Mouse (Mus musculus): Measurements from ENCODE around the gene Catsperd. TPM values are rescaled to one million over a fixed set of nuclear protein-coding genes. Genes with fewer than 3 reads are reported as not detected.
A peak's percentile ranks its signal among the peaks of the same experiment; 100 is the strongest.
"Not testable (repeated sequence)": the region's sequence is repeated elsewhere in the genome, so short reads cannot be mapped to it uniquely, and the experiment has no call there.

Catsperd gene
- polyA plus RNA-seq, 1 experiment from 2014 or later, result 0.51 TPM

DNA sequence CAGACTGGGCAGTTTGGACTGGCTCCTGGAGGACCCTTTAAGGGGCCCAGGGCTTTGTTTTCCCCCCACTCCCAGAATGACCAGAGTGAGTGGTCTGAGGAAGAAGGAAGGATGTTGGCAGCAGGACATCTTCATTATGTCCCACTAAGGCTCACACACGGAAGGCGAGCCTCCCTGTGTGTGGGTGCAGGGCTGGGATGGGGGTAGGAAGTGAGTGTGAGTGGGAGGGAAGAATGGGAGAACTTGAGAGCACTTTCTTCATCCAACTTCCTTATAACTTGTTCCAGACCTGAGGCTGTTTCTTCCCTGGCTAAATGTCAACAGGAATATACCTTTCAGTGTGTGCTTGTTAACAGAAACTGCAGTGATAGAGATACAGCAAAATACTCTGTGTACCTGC is 16.6 kb upstream of the Catsperd start:
- DNase-seq (ENCODE audit: low spot score), result no peak
- Histone ChIP-seq H3K9me3 (ENCODE audit: control insufficient read depth, low read length) (no peaks in the 10 kb centered on the region), H3K27ac (ENCODE audit: low read depth, low read length) (no peak overlapping the region), H3K9ac (ENCODE audit: low read length) (no peak overlapping the region), H3K4me1 (replicated peaks; ENCODE audit: control insufficient read depth, insufficient read depth, low read length) (peaks cover 20% of the 10 kb centered on the region), H3K27me3 (ENCODE audit: control insufficient read depth, insufficient read depth, low read length) (no peaks in the 10 kb centered on the region), H3K4me3 (ENCODE audit: low read depth, low read length) (no peak overlapping the region), H3K4me2 (ENCODE audit: low read depth, low read length, severe bottlenecking) (no peak overlapping the region), H3K36me3 (ENCODE audit: control insufficient read depth, insufficient read depth, low read length) (peaks cover 9% of the 10 kb centered on the region; the same call in 1 of the 2 replicates)
- ATAC-seq (replicated peaks; ENCODE audit: low FRiP score), result no peak
- 73% methylated on average over 2 of the region's 2 CpGs for WGBS

DNA sequence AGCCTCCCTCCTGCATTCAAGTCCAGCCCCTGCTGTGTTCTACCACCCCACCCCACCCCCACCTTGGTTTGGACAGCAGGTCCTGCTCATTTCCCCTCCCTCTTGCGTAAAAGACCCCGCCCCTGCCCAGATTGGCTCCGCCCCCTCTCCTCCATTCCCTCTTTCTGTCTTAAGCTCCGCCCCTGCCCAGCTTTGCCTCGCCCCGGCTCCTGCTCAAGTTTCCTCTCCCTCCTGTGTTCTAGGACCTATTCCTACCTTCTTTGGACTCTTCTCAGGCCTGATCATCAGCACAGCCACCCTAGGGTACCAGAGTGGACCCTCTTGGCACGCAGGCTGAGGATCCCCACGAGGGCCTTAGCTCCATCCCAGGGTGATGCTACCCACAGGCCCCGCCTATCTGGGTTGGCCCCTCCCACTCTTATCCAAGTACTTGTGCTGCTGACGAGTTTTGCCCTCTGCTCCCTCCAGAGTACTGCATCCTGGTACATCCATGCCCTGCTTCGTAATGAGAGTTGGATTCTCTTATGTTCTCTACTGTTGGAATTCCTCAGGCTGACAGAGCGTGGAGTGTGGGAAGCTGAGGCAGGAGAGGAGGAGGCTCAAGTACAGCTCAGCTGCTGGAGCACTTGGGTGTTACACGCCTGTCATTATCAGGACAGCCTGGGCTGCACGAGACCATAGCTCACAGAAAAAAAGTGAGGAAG is 15.9 kb upstream of the Catsperd start:
- no peak; the same call in 1 of the 2 replicates for ATAC-seq (replicated peaks; ENCODE audit: low FRiP score)
- WGBS, result 12% methylated on average over 14 of the region's 14 CpGs
- peak; percentile 77 for DNase-seq (ENCODE audit: low spot score)
- H3K36me3 ChIP-seq (ENCODE audit: control insufficient read depth, insufficient read depth, low read length), result peaks cover 8% of the 10 kb centered on the region; the same call in 1 of the 2 replicates
- H3K27ac ChIP-seq (ENCODE audit: low read depth, low read length), result no peak overlapping the region
- H3K4me2 ChIP-seq (ENCODE audit: low read depth, low read length, severe bottlenecking), result no peak overlapping the region
- no peak overlapping the region for H3K9ac ChIP-seq (ENCODE audit: low read length)
- no peaks in the 10 kb centered on the region for H3K9me3 ChIP-seq (ENCODE audit: control insufficient read depth, low read length)
- no peaks in the 10 kb centered on the region for H3K27me3 ChIP-seq (ENCODE audit: control insufficient read depth, insufficient read depth, low read length)
- H3K4me1 ChIP-seq (replicated peaks; ENCODE audit: control insufficient read depth, insufficient read depth, low read length), result peaks cover 20% of the 10 kb centered on the region
- no peak overlapping the region for H3K4me3 ChIP-seq (ENCODE audit: low read depth, low read length)

DNA sequence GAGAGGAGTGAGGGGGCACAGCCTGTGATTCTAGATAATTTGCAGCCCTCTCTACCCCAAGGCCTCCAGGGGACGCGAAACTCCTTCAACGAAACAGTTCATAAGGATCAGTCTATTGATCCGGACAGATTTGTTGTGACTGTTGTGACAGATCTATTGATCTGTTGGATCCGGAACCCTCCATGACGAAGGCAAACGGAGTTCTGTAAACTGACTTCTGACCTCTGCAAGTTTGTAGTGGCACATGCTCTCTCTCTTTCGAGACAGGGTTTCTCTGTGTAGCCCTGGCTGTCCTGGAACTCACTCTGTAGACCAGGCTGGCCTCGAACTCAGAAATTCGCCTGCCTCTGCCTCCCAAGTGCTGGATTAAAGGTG is 15.4 kb upstream of the Catsperd start:
- not testable (repeated sequence) for DNase-seq (ENCODE audit: low spot score); H3K36me3 ChIP-seq (ENCODE audit: control insufficient read depth, insufficient read depth, low read length); H3K27ac ChIP-seq (ENCODE audit: low read depth, low read length); H3K4me2 ChIP-seq (ENCODE audit: low read depth, low read length, severe bottlenecking); H3K4me3 ChIP-seq (ENCODE audit: low read depth, low read length); H3K9ac ChIP-seq (ENCODE audit: low read length); H3K9me3 ChIP-seq (ENCODE audit: control insufficient read depth, low read length); ATAC-seq (replicated peaks; ENCODE audit: low FRiP score); H3K27me3 ChIP-seq (ENCODE audit: control insufficient read depth, insufficient read depth, low read length)
- 73% methylated on average over 10 of the region's 10 CpGs for WGBS
- peaks cover 20% of the 10 kb centered on the region for H3K4me1 ChIP-seq (replicated peaks; ENCODE audit: control insufficient read depth, insufficient read depth, low read length)

DNA sequence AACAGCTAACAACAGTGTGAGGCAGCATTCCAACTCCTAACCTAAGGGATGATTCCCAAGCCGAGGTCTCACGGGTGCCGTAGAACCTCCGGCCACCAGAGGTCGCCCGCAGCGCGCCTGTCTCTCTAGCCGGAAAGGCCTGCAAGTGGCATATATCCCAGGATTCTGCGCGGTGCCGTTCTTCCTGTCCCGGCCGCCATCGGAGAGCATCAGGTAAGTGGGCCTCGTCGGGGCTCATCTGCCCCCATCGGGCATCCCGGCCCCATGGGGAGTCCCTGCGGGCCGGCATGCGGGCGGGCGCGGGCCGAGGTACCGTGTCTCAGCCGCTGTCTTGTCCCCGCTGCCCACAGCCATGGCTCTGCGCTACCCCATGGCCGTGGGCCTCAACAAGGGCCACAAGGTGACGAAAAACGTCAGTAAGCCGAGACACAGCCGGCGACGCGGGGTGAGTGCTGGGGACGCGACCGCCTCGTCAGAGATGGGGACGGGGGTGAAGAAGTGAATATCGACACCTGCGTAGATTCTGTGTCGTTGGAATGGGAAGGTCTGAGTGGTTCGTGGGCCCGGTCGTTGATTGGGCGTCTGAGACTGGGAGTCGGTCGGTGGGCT is 14.6 kb upstream of the Catsperd start, which contains the start of gene Rpl36:
Gene Rpl36 (plus strand): TSS at position 181 of the 609 bp plus-strand sequence.
- peak; percentile 98 for DNase-seq (ENCODE audit: low spot score)
- H3K4me3 ChIP-seq (ENCODE audit: low read depth, low read length), result peak within 1 kb of the TSS; percentile 75
- H3K4me2 ChIP-seq (ENCODE audit: low read depth, low read length, severe bottlenecking), result peak within 1 kb of the TSS; percentile 76
- ATAC-seq (replicated peaks; ENCODE audit: low FRiP score), result peak; percentile 60
- peaks cover 19% of the 10 kb centered on the region for H3K4me1 ChIP-seq (replicated peaks; ENCODE audit: control insufficient read depth, insufficient read depth, low read length)
- H3K27me3 ChIP-seq (ENCODE audit: control insufficient read depth, insufficient read depth, low read length), result no peaks in the 10 kb centered on the region
- peaks cover 13% of the 10 kb centered on the region; the same call in 1 of the 2 replicates for H3K36me3 ChIP-seq (ENCODE audit: control insufficient read depth, insufficient read depth, low read length)
- peak within 1 kb of the TSS; percentile 74 for H3K27ac ChIP-seq (ENCODE audit: low read depth, low read length)
- H3K9me3 ChIP-seq (ENCODE audit: control insufficient read depth, low read length), result no peaks in the 10 kb centered on the region
- H3K9ac ChIP-seq (ENCODE audit: low read length), result peak within 1 kb of the TSS; percentile 82
- WGBS, result under 1% methylated on average over 52 of the region's 52 CpGs

DNA sequence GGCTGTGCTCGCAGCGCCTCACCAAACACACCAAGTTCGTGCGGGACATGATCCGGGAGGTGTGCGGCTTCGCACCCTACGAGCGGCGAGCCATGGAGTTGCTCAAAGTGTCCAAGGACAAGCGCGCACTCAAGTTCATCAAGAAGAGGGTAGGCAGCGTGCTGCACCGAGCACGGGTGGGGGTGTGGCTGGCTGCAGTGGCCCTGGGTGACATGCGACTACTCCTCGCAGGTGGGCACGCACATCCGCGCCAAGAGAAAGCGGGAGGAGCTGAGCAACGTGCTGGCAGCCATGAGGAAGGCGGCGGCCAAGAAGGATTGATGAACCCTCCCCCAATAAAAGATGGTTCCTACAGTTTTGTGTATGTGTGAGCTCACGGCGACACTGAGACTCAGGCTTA is 14.1 kb upstream of the Catsperd start:
- peak overlapping the region; percentile 75 for H3K4me3 ChIP-seq (ENCODE audit: low read depth, low read length)
- not testable (repeated sequence) for DNase-seq (ENCODE audit: low spot score); H3K27ac ChIP-seq (ENCODE audit: low read depth, low read length); H3K27me3 ChIP-seq (ENCODE audit: control insufficient read depth, insufficient read depth, low read length); ATAC-seq (replicated peaks; ENCODE audit: low FRiP score); H3K9me3 ChIP-seq (ENCODE audit: control insufficient read depth, low read length)
- H3K9ac ChIP-seq (ENCODE audit: low read length), result peak overlapping the region; percentile 82
- H3K4me1 ChIP-seq (replicated peaks; ENCODE audit: control insufficient read depth, insufficient read depth, low read length), result peaks cover 15% of the 10 kb centered on the region
- H3K36me3 ChIP-seq (ENCODE audit: control insufficient read depth, insufficient read depth, low read length), result peaks cover 17% of the 10 kb centered on the region
- WGBS, result under 1% methylated on average over 26 of the region's 26 CpGs
- H3K4me2 ChIP-seq (ENCODE audit: low read depth, low read length, severe bottlenecking), result peak overlapping the region; percentile 76

DNA sequence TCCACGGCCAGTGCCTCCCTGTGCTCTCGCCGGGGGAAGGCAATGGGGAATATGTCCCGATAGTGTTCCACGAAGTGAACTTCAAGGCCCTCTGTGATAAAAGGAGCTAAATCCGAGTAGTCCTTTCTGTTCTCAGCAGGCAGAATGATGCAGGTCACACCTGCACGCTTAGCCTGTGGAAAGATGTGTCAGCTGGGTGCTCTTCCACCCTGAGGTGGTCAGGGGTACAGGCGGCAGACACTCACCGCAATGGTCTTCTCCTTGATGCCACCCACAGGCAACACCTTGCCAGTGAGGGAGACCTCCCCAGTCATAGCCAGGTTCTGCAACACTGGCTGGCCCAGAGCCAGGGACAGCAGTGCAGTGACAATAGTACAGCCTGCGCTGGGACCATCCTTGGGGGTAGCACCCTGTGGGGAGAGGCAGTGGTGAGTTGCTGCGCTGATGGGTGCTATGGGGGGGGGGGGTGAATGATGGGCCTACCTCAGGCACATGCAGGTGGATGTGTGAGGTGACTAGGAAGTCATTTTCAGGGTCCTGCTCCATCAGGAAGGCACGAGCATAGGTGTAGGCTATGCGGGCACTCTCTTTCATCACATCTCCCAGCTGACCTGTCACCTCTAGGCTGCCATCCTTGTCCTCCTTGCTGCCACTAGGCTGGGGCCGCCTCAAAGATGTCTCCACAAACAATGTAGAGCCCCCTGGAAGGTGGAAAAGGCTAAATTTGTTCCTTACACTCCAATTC is 13.4 kb upstream of the Catsperd start:
- no peak overlapping the region for H3K27ac ChIP-seq (ENCODE audit: low read depth, low read length)
- WGBS, result 39% methylated on average over 14 of the region's 14 CpGs
- ATAC-seq (replicated peaks; ENCODE audit: low FRiP score), result no peak
- no peaks in the 10 kb centered on the region for H3K9me3 ChIP-seq (ENCODE audit: control insufficient read depth, low read length)
- H3K9ac ChIP-seq (ENCODE audit: low read length), result peak overlapping the region; percentile 82
- H3K4me1 ChIP-seq (replicated peaks; ENCODE audit: control insufficient read depth, insufficient read depth, low read length), result peaks cover 15% of the 10 kb centered on the region
- no peak for DNase-seq (ENCODE audit: low spot score)
- H3K36me3 ChIP-seq (ENCODE audit: control insufficient read depth, insufficient read depth, low read length), result peaks cover 21% of the 10 kb centered on the region
- H3K27me3 ChIP-seq (ENCODE audit: control insufficient read depth, insufficient read depth, low read length), result no peaks in the 10 kb centered on the region
- H3K4me3 ChIP-seq (ENCODE audit: low read depth, low read length), result peak overlapping the region; percentile 75
- H3K4me2 ChIP-seq (ENCODE audit: low read depth, low read length, severe bottlenecking), result peak overlapping the region; percentile 76

DNA sequence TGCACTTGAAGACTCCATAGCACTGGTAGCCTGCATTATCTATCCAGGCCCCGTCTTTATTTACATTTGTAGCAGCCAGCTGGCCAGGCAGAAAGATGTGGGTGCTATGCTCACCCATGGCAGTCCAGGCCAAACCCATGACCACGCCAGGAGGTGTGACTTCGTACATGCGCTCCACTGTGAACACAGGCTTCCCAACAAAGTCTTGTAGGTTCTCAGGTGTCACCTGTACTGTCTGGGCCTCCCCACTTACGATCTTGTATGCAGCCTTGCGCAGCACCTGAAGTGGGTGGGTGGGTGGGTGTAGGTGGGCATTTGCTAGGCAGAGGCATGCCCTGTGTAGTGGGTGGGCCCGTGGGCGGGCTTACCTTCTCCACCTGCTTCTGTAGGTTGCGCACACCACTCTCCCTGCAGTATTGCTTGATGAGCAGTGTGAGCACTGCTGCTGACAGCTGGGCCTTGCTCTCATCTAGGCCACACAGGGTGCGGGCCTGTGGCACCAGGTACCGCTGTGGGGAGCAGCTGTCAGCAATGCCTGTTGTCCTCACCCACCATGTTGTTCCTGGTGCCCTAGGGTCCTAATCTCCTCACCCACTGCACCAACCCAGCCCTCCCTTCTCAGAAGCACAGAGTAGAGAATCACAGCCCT is 12.7 kb upstream of the Catsperd start:
- no peak for DNase-seq (ENCODE audit: low spot score)
- H3K27me3 ChIP-seq (ENCODE audit: control insufficient read depth, insufficient read depth, low read length), result no peaks in the 10 kb centered on the region
- 89% methylated on average over 11 of the region's 11 CpGs for WGBS
- no peak for ATAC-seq (replicated peaks; ENCODE audit: low FRiP score)
- peak overlapping the region; percentile 76 for H3K4me2 ChIP-seq (ENCODE audit: low read depth, low read length, severe bottlenecking)
- no peaks in the 10 kb centered on the region for H3K9me3 ChIP-seq (ENCODE audit: control insufficient read depth, low read length)
- peaks cover 23% of the 10 kb centered on the region for H3K36me3 ChIP-seq (ENCODE audit: control insufficient read depth, insufficient read depth, low read length)
- no peak overlapping the region for H3K4me3 ChIP-seq (ENCODE audit: low read depth, low read length)
- H3K4me1 ChIP-seq (replicated peaks; ENCODE audit: control insufficient read depth, insufficient read depth, low read length), result peaks cover 12% of the 10 kb centered on the region
- no peak overlapping the region for H3K9ac ChIP-seq (ENCODE audit: low read length)
- no peak overlapping the region for H3K27ac ChIP-seq (ENCODE audit: low read depth, low read length)

DNA sequence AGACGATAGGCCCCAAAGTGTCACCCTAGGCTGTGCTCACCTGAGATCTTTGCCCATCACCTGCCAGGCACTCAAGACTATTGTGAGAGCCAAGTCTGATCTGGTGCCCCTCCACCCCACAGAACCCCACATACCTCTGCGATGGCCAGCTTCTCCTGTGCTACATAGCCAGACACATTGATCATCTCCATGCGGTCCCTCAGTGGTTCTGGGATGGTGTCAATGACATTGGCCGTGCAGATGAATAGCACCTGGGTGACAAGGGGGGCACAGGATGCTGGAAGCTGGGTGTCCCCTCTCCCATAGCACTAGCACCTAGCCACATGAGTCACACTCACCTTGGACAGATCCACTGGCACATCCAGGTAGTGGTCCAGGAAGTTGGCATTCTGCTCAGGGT is 12.2 kb upstream of the Catsperd start:
- Histone ChIP-seq H3K4me1 (replicated peaks; ENCODE audit: control insufficient read depth, insufficient read depth, low read length) (peaks cover 10% of the 10 kb centered on the region), H3K4me2 (ENCODE audit: low read depth, low read length, severe bottlenecking) (no peak overlapping the region), H3K4me3 (ENCODE audit: low read depth, low read length) (no peak overlapping the region), H3K27ac (ENCODE audit: low read depth, low read length) (no peak overlapping the region), H3K27me3 (ENCODE audit: control insufficient read depth, insufficient read depth, low read length) (no peaks in the 10 kb centered on the region), H3K9ac (ENCODE audit: low read length) (no peak overlapping the region), H3K36me3 (ENCODE audit: control insufficient read depth, insufficient read depth, low read length) (peaks cover 25% of the 10 kb centered on the region), H3K9me3 (ENCODE audit: control insufficient read depth, low read length) (no peaks in the 10 kb centered on the region)
- no peak for ATAC-seq (replicated peaks; ENCODE audit: low FRiP score)
- 89% methylated on average over 4 of the region's 4 CpGs for WGBS
- no peak for DNase-seq (ENCODE audit: low spot score)

All from forebrain, embryonic 11.5 days (tissue).